Mouse (Mus musculus) right cerebral cortex, postnatal 25 days (tissue): Measurements from ENCODE around the gene Gzme.
"Not testable (repeated sequence)": the region's sequence is repeated elsewhere in the genome, so short reads cannot be mapped to it uniquely, and the experiment has no call there.

Experiments
- DNase-seq: peaks from one replicate; pipeline ENCODE4 v3.0.0; 2022

Gzme gene

GRCm38 (mm10) chr14:56120525-56120924, at the start of gene Gzme:
Gene Gzme (minus strand): TSS chr14:56120625.
- no peak for DNase-seq

DNA sequence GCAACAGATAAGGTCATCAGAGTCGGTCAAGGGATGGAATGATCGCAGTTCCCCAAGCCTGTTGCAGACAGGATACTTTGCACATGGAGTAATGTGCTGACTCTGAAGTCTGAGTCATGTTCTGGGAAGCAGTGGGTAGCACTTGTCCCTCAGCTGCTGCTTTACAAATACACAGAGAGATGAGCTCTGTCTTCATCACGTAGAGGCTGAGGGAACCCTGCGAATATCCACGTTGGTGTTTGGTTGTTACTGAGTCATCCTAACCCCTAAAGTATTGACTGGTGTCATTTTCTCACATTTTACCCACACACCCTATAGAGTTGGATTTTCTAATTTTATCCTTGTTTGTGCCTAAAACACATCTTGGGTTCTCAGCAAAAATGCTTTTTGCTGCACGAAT, 47.6 kb upstream of the Gzme start:
- DNase-seq, result no peak

DNA sequence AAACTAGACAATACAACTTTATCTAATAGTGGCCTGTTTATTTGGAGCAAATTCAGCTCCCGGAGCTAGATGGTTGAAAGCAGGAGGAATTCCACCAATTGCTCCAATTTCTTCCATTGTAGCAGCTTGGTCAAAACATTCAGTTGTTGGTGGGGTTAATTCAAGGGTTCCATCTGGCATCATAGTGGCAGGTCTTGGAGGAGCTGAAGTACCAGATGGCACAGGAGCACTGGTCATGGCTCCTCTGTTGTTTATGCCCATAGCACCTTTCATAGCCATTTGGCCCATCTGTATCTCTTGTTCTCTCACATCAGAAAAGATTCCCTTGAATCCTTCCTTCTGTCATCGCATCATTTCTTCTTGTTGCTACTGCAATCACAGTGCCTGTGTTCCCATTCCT, 41.7 kb upstream of the Gzme start:
- no peak for DNase-seq

DNA sequence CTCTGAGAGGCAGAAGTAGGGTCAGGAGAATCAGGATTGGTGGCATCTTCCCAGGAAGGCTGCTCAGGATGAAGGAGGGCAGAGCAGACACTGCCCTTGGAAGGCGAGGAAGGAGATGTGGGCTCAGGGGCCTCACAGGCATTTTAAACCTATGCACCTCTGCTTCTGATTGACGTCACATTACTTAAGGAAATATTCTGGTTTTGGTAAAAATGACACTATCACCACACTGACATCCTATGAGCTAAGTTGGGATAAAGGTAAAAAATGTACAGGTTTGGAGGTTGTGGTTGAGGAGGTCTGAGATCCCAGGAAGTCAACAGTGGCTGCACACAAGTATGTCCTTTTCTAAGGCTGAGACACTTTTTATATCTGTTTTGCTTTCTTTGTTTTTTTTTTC, 39.1 kb upstream of the Gzme start, which contains the start of gene Gzmg:
Gene Gzmg (minus strand): TSS at position 101 of the 400 bp plus-strand sequence.
- not testable (repeated sequence) for DNase-seq

DNA sequence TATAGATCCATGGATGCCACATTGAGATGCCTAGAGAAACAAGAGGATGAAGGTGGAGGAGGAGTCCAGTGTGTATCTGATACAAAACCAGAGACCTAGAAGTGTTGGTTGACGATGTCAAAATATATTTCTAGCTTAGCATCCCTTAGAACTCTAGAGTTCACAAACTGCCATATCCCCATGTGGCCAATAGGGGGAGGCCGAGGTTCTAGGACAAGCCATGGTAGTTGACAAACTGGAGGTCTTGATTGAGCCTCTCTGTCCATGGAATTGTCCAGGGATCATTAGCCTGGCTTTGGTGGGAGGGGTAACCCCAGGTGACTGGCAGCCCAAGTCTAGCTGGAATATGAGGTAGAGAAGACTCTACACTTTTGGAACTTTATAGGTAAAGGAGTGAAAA, 34.9 kb upstream of the Gzme start:
- DNase-seq, result no peak

- not testable (repeated sequence) for DNase-seq
Measured at GRCm38 (mm10) chr14:56133675-56134074, 13.2 kb upstream of the Gzme start.

DNA sequence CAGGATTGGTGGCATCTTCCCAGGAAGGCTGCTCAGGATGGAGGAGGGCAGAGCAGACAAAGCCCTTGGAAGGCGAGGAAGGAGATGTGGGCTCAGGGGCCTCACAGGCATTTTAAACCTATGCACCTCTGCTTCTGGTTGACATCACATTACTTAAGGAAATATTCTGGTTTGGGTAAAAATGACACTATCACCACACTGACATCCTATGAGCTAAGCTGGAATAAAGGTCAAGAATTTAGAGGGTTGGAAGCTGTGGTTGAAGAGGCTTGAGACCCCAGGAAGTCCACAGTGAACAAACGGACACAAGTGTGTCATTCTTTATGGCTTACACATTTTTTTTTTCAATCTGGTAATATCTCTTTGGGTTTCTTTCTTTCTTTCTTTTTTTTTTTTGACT, 12.1 kb upstream of the Gzme start, which contains the start of gene Gzmd:
Gene Gzmd (minus strand): TSS at position 101 of the 400 bp plus-strand sequence.
- DNase-seq, result not testable (repeated sequence)

GRCm38 (mm10) chr14:56128341-56128740, 7.9 kb upstream of the Gzme start:
- DNase-seq, result no peak

GRCm38 (mm10) chr14:56123516-56123915, 3.1 kb upstream of the Gzme start:
- no peak for DNase-seq

GRCm38 (mm10) chr14:56115531-56116310, 4.7 kb downstream of the Gzme start:
- DNase-seq, result not testable (repeated sequence)

DNA sequence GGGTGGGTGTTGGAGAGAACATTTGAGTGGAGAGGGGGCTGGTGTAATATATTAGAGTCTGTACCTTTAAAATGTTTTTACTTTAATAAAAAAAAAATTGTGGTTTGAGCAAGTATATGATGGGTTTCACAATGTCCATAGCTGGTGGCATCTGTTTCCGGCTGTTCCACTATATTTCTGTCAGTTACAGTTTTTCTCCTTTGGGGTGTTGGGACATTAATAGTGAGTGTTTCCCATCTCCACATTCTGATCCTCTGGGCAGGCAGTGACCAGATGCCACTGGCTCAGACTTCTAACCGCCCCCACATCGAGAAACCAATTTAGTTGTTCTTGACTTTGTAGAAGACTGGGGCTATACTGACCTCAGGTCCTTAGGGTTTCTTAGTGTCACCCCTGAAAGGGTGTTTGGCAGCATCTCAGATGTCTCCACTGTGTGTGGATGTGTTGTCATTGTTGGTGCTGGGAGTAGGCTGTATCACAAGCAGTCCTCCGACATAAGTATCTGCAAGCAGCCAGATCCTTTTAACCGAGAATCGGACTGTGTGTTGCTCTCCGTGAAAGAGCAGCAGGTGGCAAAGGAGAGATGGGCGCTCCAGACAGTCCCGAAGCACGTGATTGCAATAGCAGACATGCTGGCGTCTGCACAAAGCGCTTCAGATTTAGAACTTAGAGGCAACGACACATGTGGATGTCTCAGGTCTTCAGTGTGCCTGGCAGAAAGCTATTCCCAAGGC, 14.8 kb downstream of the Gzme start:
- no peak for DNase-seq

- DNase-seq, result no peak
Measured at GRCm38 (mm10) chr14:56105016-56105415, 15.4 kb downstream of the Gzme start.

GRCm38 (mm10) chr14:56103452-56103851, 17.0 kb downstream of the Gzme start:
- no peak for DNase-seq

DNA sequence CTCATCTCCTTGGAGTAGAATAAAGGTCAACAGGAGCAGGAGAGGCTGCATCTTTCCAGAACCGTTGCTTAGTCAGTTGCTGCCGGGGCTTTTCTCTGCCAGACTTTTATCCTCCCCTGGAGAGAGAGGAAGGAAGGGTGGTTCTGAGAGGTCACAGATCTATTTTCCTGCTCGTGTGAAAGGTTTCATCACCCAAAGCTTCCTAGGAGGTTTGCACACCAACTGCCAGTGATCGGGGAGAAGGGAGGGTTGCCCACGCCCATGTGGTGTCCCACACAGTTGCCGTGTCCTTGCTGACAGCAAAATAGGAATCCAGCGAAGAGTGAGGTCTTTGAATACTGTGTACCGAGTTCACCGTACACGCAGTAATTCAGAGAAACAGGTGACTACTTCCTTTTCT, 18.0 kb downstream of the Gzme start, which contains the start of gene Ctsg:
Gene Ctsg (minus strand): TSS at position 189 of the 400 bp plus-strand sequence.
- DNase-seq, result no peak

- no peak for DNase-seq
Measured at GRCm38 (mm10) chr14:56098940-56099339, 21.5 kb downstream of the Gzme start.

DNA sequence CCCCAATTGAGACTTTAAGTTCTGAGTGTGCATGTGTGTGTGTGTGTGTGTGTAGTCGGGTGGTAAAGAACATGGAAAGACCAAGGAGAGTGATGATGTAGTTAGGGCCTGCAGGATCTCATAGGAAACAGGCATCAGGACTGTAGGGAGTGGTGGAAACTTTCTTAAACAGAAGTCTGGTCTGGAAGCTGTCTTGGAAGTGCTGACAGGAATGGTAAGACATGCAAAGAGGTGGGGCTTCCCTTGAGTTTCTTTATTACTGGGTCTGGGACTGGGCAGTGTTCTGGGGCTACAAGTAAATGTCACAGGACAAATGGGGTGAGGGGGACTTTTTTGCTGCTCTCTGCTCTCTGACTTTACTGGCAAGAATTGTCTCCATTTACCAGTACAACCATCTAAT, 22.8 kb downstream of the Gzme start:
- no peak for DNase-seq

GRCm38 (mm10) chr14:56093353-56093752, 27.1 kb downstream of the Gzme start:
- DNase-seq, result no peak

GRCm38 (mm10) chr14:56086711-56087110, 33.7 kb downstream of the Gzme start:
- DNase-seq, result no peak

GRCm38 (mm10) chr14:56085167-56085566, 35.3 kb downstream of the Gzme start, which contains the start of gene Mcpt8:
Gene Mcpt8 (minus strand): TSS chr14:56085273.
- no peak for DNase-seq

DNA sequence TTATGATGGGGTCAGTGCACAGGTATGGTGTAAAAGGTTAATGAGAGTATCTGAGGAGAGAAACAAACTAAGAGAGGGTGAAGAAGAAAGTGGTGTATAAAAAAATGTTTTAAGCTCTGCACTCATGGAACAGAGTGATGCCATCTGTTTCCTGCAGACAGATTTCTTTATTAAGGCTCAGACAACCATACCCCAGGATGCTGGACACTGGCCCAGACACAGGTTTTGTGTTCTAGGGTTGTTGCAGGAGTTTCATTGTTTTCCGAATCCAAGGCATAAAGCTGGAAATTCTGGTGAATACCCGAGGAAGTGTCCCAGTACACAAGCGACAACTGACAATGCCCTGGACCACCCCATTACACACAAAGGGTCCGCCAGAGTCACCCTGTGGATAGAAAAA, 38.4 kb downstream of the Gzme start:
- no peak for DNase-seq
